In the genomic region with DNA sequence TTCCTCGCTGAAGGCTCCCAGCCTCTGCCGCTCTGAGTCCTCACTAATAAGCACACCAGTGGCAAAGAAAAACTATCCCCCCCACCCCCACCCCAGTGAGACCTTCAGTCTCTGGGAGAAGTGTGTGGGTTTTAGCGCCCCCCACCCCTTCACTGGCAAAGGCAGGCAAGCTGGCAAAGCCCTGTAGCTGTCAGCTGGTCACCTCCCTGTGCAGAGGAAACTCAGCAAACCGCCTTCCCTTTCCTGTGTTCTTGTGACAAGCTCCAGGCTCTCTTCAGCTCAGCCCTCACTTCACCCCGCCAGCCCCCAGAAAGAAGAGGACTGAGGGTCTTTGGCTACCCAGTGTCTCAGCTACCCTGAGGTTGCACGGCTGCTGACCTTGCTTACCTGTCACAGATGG, we compare ENCODE assay signal across 17 mouse cellular contexts. TPM values are rescaled to one million over a fixed set of nuclear protein-coding genes. Genes with fewer than 3 reads are reported as not detected.
DNase-seq lines count a peak whose midpoint lies in the region; ATAC-seq lines count a peak whose summit lies in the region.
"Had no signal": no experiment of that assay in that cellular context is flagged by ENCODE, and none has a peak within 500 bp of the region (broad histone marks: within the 10 kb centered on the region; RNA-seq: fewer than 3 reads in every experiment).

No protein-coding gene starts in this region.

- H3K36me3 ChIP-seq in hindbrain, embryonic 10.5 days = no peaks in the 10 kb centered on the region
- H3K36me3 ChIP-seq in hindbrain, embryonic 12.5 days = no peaks in the 10 kb centered on the region
- H3K36me3 ChIP-seq: G1E had no signal

- H3K9ac ChIP-seq in hindbrain, embryonic 12.5 days = no peak overlapping the region
- H3K9ac ChIP-seq: liver, embryonic 14.5 days had no signal

- DNase-seq in cerebellum, postnatal 10 days = peak; percentile 36 to 54
- DNase-seq in cerebellum, adult 9-10 months = no peak
- no peak for DNase-seq in hindbrain, embryonic 10.5 days (ENCODE audit: low spot score)
- DNase-seq in right cerebral cortex, postnatal 14 days = peak; percentile 19
- no peak for DNase-seq in right cerebral cortex, postnatal 36 days (ENCODE audit: low spot score in 2 of 2)
- DNase-seq in testis, postnatal 14 days (ENCODE audit: low spot score) = no peak
- DNase-seq: cerebellum, adult 18-20 months; embryo, embryonic 11 days; kidney, adult 18-20 months had no signal

- H3K9me3 ChIP-seq in hindbrain, embryonic 10.5 days = no peaks in the 10 kb centered on the region
- no peaks in the 10 kb centered on the region for H3K9me3 ChIP-seq in hindbrain, embryonic 12.5 days (replicated peaks)
- H3K9me3 ChIP-seq: G1E had no signal

- H3K27me3 ChIP-seq in hindbrain, embryonic 10.5 days (ENCODE audit: insufficient read depth, poor library complexity, severe bottlenecking) = no peaks in the 10 kb centered on the region
- H3K27me3 ChIP-seq in hindbrain, embryonic 12.5 days = no peaks in the 10 kb centered on the region

- no peak overlapping the region for H3K4me3 ChIP-seq in hindbrain, embryonic 10.5 days
- no peak overlapping the region for H3K4me3 ChIP-seq in hindbrain, embryonic 12.5 days
- H3K4me3 ChIP-seq: layer of hippocampus, adult 2 months had no signal

- H3K4me1 ChIP-seq in hindbrain, embryonic 10.5 days (replicated peaks) = peaks cover 43% of the 10 kb centered on the region
- H3K4me1 ChIP-seq in hindbrain, embryonic 12.5 days = peaks cover 27% of the 10 kb centered on the region

- H3K27ac ChIP-seq in hindbrain, embryonic 10.5 days = peak overlapping the region; percentile 70
- H3K27ac ChIP-seq in hindbrain, embryonic 12.5 days = no peak overlapping the region
- H3K27ac ChIP-seq: layer of hippocampus, adult 2 months; liver, embryonic 14.5 days; macrophage had no signal

- no peak overlapping the region for H3K4me2 ChIP-seq in hindbrain, embryonic 12.5 days (replicated peaks)

- no peak for ATAC-seq in hindbrain, embryonic 12.5 days (ENCODE audit: low FRiP score)
- ATAC-seq in erythroid progenitor cell, adult 5-6 weeks (replicated peaks; ENCODE audit: low FRiP score, poor library complexity, severe bottlenecking) = no peak

- 66% methylated on average over 6 of the region's 6 CpGs for WGBS in hindbrain, embryonic 10.5 days
- WGBS in hindbrain, embryonic 12.5 days = 71% methylated on average over 6 of the region's 6 CpGs

RNA-seq across cellular contexts. Expression of gene Eps8l3, which starts 44.4 kb away (rescaled TPM):
- not detected in 2 replicates for polyA plus RNA-seq in hindbrain, embryonic 10.5 days (2016; fragmentation: Nextera tagmentation; extraction: Ambion mirVana)
- not detected in 2 replicates for polyA plus RNA-seq in hindbrain, embryonic 12.5 days (2016; fragmentation: Nextera tagmentation; extraction: Ambion mirVana)
- total RNA-seq in erythroid progenitor cell, adult 5-6 weeks (2015; ENCODE audit: low replicate concordance) = not detected in 2 replicates
- not detected in 2 replicates for total RNA-seq in erythroid progenitor cell, adult 5-6 weeks (2017; ENCODE audit: low replicate concordance)
- total RNA-seq: G1E; gastrocnemius, postnatal 25 days; heart, postnatal 14 days; layer of hippocampus, adult 2 months had no signal
- polyA plus RNA-seq: G1E, macrophage had no signal

Comparison
In these comparisons a context has a peak if more than half of its experiments do, and no peak if none do; other contexts are left out.
1. DNase-seq: peak in cerebellum, postnatal 10 days (2 of 2) and right cerebral cortex, postnatal 14 days (single experiment); none in cerebellum, adult 9-10 months (single experiment), hindbrain, embryonic 10.5 days (single experiment), right cerebral cortex, postnatal 36 days (0 of 2) and testis, postnatal 14 days (single experiment).